Mouse (Mus musculus): ENCODE measurements around the gene Gm11020.

DNA sequence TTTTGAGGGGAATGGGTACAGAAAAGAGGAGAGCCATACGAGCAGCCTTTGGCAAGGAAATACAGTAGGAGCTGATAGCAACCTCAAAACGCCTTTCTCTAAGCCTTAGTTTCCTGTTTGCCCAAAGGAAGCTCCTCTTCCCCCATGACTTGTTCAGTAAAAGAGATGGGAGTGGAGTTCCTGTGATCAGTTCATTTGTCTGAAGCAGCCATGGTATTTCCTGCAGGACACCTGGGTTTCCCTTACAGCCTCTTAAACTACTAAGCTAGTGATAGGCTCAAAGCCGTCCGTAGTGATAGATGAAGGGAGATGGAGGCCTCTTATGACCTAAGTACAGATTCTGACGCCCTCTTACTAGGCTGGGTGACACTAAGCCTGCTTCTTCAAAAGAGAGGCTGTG, 21.1 kb downstream of the Gm11020 start:
- TF ChIP-seq CTCF (IDR thresholded peaks at IDR 0.05; ENCODE audit: extremely low read depth, insufficient read length, insufficient replicate concordance, low read depth, low read length) (no peak), POLR2A (IDR thresholded peaks at IDR 0.05; ENCODE audit: low read depth, low read length) (no peak)

Measured in small intestine, adult 2 months (tissue).